Mouse (Mus musculus) liver (tissue): ENCODE results near the gene Bcl2l14.
A peak's percentile ranks its signal among the peaks of the same experiment; 100 is the strongest.

Experiments used
- DNase-seq: peaks from one replicate; pipeline ENCODE4 v3.0.0-alpha.2; 2020; ENCODE audit warnings: mixed read lengths

The Bcl2l14 gene

DNA sequence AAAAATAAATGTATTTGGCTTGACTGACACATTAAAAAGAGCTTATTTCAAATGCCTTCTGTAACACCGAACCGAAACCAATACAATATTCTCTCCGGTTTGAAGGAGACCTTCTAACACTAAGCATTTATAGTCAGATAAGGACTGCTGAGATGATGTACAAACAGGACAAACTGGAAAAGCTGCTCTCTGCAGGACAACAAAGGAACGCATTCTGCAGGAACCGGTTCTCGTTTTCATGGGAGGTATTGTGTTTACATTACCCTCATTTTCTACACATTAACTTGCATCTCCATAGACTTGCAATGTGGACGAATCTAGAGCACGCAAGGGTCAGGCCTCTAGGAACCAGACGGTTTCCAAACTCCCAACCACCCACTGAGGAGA lies 7.6 kb downstream of the Bcl2l14 start:
- no peak for DNase-seq

DNA sequence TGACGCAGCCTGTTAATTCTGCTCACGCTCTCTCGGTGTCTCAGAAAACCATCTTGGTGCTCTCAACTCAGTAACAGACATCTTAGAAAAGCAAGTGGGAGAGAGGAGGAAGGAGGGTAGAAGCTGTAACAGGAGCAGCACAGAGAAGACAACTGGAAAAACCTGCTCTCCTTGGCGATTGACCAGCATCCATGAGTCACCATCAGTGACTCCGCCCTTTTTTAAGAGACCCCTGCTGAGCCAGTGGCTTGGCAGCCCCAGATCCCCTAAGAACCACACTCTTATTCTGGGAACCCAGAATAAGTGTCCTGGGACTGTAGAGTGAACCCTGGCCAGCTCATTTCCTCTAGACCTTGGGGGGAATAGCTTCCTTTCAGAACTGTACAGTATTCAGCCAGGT lies 11.1 kb downstream of the Bcl2l14 start:
- no peak for DNase-seq

DNA sequence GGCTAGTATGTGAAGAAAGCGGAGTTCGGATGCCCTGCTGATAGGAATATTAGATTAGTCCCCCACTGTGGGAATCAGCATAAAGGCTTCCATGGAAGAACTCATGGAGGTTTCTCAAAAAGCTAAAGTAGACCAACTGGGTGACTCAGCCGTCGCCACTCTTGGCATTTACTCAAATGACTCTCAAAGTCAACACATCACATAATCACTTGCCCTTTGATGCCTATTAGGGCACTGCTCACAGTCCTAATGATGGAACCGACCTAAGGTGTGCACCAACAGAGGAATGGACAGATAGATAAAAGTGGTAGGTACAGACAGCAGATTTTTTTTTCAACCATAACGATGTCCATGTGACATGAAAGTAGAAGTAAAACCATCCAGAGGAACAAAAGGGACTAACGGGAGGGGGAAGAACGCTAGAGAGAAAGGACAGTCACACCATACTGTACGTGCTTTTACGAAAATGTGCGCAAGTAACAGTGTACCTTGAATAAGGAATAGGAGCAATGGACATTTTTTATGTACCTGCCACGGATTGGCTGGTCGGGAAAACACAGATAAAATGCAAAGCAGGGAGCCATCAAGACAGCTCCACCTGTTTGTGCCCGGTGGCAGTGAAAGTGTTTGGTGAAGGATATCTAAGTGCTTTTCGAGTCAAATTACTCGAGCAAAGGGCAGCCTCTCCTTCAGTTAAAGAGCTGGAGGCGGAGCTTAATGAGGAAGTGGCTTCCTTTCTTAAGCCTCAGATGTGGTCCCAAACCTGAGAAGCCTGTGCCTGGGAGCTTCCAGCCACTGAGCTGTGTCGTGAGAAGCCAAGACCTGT lies 17.8 kb downstream of the Bcl2l14 start:
- DNase-seq, result no peak

- DNase-seq, result no peak
Measured at GRCm38 (mm10) chr6:134414532-134414883, 18.4 kb downstream of the Bcl2l14 start.

GRCm38 (mm10) chr6:134416556-134417105 lies 20.5 kb downstream of the Bcl2l14 start:
- DNase-seq, result no peak

GRCm38 (mm10) chr6:134417886-134418285 lies 21.8 kb downstream of the Bcl2l14 start:
- DNase-seq, result no peak

DNA sequence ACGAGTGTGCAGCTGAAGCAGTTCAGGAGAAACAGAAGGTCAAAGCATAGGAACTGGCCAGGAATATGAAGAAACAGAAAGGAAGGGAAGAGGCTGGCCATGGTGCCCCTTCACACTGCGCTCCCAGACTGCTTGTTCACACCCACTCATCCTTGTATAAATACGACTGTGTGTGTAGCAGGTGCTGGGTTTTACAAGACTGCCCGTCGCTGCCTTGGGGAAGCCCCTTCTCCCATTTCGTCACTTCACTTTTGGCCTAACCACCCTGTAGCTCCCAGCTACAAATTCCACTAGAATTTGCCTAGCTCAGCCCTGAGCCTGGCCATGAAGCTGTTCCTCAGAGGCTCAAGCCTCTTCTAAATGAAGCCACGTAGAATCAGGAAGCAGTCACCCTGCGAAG lies 24.3 kb downstream of the Bcl2l14 start:
- DNase-seq, result no peak

GRCm38 (mm10) chr6:134421921-134422320 lies 25.8 kb downstream of the Bcl2l14 start:
- DNase-seq, result no peak

- peak; percentile 34 for DNase-seq
Measured at GRCm38 (mm10) chr6:134425216-134425717, 29.1 kb downstream of the Bcl2l14 start.

DNA sequence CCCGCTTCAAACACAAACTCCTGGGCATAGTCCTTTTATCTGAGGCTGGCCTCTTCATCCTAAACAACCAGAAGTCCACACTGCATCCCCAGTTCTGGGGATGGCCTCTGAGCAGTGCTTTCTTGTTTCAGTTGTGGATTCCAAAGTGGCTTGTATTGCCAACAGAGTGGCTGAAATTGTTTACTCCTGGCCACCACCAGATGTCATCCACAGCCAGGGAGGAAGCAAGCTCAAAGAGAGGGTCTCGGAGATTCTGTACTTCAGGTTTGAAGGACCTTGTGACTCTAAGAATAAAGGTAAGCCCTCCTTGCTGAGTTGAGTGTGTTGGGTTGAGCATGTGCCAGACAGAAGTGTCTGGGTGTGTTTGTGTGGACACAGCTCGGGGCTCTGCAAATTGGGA lies 31.0 kb downstream of the Bcl2l14 start:
- DNase-seq, result no peak

DNA sequence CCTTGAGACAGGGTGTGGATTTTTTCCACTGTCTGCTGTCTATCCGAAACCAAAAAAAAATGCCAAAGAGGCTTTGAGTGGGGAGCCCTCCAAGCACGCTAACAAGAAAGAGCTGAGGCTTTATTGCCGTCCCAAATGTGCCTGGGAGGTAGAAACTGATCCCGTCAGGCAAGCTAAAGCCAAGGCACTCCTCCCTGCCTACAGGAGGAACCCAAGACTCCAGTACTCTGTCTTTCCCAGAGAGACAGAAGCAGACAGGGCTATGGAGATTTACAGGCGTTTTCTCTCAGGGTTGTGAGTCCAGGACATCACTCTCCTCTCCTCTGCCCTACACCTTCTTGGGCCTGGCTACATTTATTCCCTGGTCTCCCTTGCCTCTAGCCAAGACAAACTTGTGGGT lies 32.3 kb downstream of the Bcl2l14 start:
- DNase-seq, result no peak

GRCm38 (mm10) chr6:134430161-134430799 lies 34.2 kb downstream of the Bcl2l14 start:
- no peak for DNase-seq

DNA sequence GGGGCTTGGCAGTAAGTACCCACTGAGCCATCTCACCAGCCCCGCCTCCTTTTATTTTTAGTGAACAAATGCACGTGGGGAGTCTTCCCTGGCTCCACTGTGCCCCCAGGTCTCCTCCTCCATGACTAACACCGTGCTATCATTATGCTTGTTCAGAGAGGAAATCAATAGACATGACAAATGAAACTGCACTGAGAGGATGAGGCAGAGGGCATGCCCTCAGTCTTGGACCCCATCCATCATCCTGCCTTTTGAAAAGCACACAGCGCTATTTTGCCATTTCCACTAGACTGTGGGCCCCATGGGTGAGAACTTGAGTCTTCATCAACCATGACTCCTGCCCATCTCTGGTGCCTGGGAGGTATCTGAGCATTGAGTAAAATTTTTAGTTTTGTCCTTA lies 35.5 kb downstream of the Bcl2l14 start:
- DNase-seq, result no peak

DNA sequence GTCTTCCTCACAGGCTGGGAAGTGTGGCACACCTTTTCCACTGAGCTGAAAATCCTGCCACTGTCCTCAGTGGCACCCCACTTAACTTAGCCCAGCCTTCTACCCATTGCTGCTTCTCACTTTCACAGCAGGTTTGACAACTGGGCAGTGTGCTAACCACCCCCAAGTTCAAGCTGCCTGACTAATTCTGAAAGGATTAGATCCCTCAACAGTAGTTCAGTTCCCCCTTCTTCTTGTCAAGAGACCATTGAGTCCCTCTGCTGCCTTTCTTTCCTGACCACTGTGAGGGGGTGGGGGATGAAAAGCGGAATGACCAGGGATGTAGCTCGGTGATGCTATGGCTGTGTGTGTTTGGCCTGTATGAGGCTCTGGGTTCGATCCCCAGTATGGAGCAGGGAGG lies 37.2 kb downstream of the Bcl2l14 start:
- DNase-seq, result no peak

- no peak for DNase-seq
Measured at GRCm38 (mm10) chr6:134434044-134434443, 37.9 kb downstream of the Bcl2l14 start.

DNA sequence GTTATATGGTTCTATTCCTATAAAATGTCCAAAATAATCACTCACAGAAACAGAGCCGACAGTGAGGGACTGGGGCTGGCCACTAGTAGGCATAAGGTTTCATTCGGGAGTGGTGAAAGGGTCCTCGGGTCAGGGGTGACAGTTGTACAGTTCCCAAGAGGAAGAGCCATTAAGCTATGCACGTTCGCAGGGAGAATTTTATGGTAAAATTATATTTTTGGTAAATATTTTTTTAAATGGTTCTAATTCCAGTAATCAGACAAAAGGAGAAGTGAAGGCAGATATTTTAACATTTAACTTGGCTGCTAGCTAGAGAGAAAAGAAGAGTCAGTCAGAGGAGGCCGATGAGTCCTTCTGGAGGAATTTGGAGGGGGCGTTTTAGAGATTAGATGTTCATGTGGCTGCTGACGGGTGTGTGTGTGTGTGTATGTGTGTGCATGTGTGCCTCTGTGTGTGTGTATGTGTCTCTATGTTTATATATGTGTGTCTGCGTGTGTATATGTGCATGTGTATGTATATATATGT lies 38.8 kb downstream of the Bcl2l14 start:
- DNase-seq, result no peak

GRCm38 (mm10) chr6:134436955-134437354 lies 40.8 kb downstream of the Bcl2l14 start:
- DNase-seq, result no peak

DNA sequence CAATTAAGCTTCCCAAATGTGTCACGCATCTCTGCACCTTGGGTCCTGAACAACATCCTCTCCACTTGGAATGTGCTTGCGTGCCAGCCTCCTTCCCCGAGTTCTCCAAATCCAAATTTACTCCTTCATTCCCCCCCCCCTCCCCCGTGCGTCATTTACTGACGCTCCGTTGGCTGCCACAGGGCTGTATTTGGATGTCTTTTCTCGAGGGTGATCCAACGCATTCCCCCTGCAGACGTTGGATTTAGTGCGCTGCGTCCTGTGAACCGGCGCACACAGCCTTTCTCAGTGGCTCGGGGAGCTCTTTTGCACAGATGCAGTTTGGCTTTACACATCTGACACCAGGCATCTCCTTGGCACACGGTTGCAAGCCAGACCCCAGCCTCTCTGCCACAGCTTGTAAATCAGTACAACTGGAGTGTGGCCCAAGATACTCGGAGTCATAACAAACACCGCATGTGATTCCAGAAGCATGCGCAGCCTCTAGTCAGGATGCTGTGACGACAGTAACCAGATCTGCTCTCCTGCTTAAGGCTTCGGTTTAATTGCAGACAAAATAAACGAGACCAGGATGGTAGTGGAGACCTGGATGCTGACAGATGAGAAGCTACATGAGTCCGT lies 43.4 kb downstream of the Bcl2l14 start:
- DNase-seq, result no peak

GRCm38 (mm10) chr6:134440023-134440422 lies 43.9 kb downstream of the Bcl2l14 start:
- DNase-seq, result no peak

DNA sequence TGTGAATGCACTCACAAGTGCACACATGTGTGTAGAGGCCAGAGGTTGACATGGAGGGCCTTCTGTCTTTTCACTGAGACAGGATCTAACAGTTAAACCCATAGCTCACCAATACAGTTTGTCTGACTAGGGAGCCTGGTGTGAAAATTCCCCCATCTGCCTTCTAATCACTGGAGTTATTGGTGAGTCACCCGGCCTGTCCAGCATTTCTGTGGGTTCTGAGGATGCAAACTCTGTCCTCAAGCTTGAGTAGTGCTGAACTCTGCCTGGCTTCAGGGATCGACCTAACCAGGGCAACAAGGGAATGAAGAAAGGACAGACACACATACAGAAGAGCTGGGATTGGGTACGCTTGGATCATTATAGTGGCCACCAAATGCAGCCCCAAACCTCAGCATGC lies 45.6 kb downstream of the Bcl2l14 start:
- DNase-seq, result no peak

- DNase-seq, result no peak
Measured at GRCm38 (mm10) chr6:134442219-134442618, 46.1 kb downstream of the Bcl2l14 start.

GRCm38 (mm10) chr6:134443198-134443904 lies 47.2 kb downstream of the Bcl2l14 start:
- no peak for DNase-seq

DNA sequence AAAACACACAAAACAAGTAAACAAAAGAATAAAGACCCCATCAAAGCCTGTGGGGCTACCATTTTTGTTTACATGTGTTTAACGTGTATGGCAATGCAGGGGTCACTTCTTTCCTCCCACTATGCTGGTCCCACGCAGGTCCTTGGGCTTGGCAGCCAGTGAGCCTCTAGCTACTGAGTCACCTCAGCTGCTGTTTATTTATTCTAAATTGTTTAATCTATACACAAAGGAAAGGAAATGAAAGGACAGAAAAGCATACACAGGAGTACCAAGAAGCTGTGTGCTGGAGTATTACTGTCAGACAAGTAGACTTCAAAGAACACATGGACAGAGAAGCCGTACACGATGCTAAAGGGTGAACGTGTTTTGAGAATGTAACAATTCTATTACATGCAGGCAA lies 47.8 kb downstream of the Bcl2l14 start:
- no peak for DNase-seq
